Mouse (Mus musculus) hindbrain, embryonic 11.5 days (tissue): ENCODE measurements around the gene Nfib. TPM values are rescaled to one million over a fixed set of nuclear protein-coding genes. Genes with fewer than 3 reads are reported as not detected.

ENCODE experiments used
- ATAC-seq: fragments of 200-750 bp; cut with Nextera tagmentation; 2 replicates; pipeline ENCODE4 v1.8.0; 2017; ENCODE audit warnings: mild to moderate bottlenecking, moderate TSS enrichment, moderate library complexity; ENCODE audit not compliant: low FRiP score
- DNase-seq: peaks from one replicate; pipeline ENCODE4 v3.0.0-alpha.2; 2015; ENCODE audit warnings: low spot score
- H3K27ac ChIP-seq: fragments of 300-500 bp; sonication (generic); 2 replicates; pipeline ENCODE4 v1.5.1; 2014; ENCODE audit warnings: mild to moderate bottlenecking, low read depth, low read length
- H3K27me3 ChIP-seq: fragments of 300-500 bp; sonication (generic); 2 replicates; pipeline ENCODE4 v1.6.1; 2014; ENCODE audit warnings: mild to moderate bottlenecking, low read length, moderate library complexity, mixed read lengths; ENCODE audit not compliant: control insufficient read depth, insufficient read depth
- H3K36me3 ChIP-seq: fragments of 300-500 bp; sonication (generic); 2 replicates; pipeline ENCODE4 v1.6.1; 2014; ENCODE audit warnings: mild to moderate bottlenecking, low read length, moderate library complexity, mixed read lengths; ENCODE audit not compliant: control insufficient read depth, insufficient read depth
- H3K4me1 ChIP-seq: fragments of 300-500 bp; sonication (generic); replicated peaks from 2 replicates; pipeline ENCODE4 v1.6.1; 2014; ENCODE audit warnings: low read length, mixed read lengths; ENCODE audit not compliant: control insufficient read depth, insufficient read depth
- H3K4me2 ChIP-seq: fragments of 300-500 bp; sonication (generic); replicated peaks from 2 replicates; pipeline ENCODE4 v1.6.1; 2014; ENCODE audit warnings: mild to moderate bottlenecking, low read depth, low read length
- H3K4me3 ChIP-seq: fragments of 300-500 bp; sonication (generic); 2 replicates; pipeline ENCODE4 v1.5.1; 2014; ENCODE audit warnings: low read depth, low read length
- H3K9ac ChIP-seq: fragments of 300-500 bp; sonication (generic); 2 replicates; pipeline ENCODE4 v1.6.1; 2014; ENCODE audit warnings: low read depth, low read length
- H3K9me3 ChIP-seq: fragments of 300-500 bp; sonication (generic); 2 replicates; pipeline ENCODE4 v1.6.1; 2016; ENCODE audit warnings: low read length; ENCODE audit not compliant: control insufficient read depth
- WGBS: fragments of 180-500 bp; shearing (Covaris S2); extraction: QIAGEN DNeasy Blood & Tissue Kit; methylation state at CpG from one replicate; pipeline ENCODE4 v1.1.7; 2014; 5-methylcytosine and 5-hydroxymethylcytosine counted together
- polyA plus RNA-seq: library from polyadenylated mRNA; unstranded; fragments of >200 nt; fragmentation: Nextera tagmentation; extraction: Ambion mirVana; gene quantifications from 2 replicates; pipeline ENCODE4 v1.2.1, GENCODE M21; 2014

Gene Nfib
- polyA plus RNA-seq, 1 experiment from 2014 or later: 38.6 TPM

DNA sequence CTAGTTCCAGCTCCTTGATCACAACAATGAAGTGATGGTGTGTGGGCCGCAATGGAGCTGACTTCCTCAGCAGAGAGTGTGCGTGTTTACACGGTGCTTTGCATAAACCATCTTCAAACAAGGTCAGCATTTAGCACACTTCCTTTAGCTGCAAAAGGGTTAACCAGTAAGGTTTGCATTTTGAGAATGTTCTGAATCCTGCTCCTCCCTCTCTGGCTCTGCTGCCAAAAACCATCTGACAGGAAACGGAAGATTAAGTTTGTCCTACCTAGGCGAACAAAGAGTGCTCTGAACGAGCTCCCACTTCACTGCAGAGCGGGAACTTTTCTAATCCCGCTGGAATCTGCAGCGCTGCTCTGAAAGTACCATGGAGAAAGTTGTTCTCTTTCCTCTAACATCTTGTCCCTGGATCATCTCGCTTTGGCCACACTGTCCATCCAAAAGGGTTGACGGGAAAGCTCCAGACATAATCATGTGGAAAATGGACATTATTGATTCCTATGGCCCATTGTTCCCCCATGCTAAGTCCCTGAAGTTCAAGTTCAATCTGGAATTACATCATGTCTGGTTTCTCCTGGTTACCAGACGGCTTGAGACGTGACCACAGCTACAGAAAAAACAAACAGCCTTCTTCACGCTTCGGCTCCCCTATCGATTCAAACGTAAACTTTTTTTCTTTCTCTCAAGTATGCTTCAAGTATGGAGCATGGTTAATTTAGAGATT lies 401.2 kb downstream of the Nfib start:
- DNase-seq: peak; percentile 78
- no peaks in the 10 kb centered on the region for H3K27me3 ChIP-seq
- H3K4me3 ChIP-seq: no peak overlapping the region
- H3K4me1 ChIP-seq: peaks cover 4% of the 10 kb centered on the region; the same call in 1 of the 2 replicates
- no peak overlapping the region; the same call in 1 of the 2 replicates for H3K4me2 ChIP-seq
- ATAC-seq: peak; percentile 85
- WGBS: 12% methylated on average over 17 of the region's 17 CpGs
- no peaks in the 10 kb centered on the region for H3K36me3 ChIP-seq
- H3K9ac ChIP-seq: 0 out of 2 replicates have a peak overlapping the region, but pooled peaks have one; percentile 27
- H3K9me3 ChIP-seq: no peaks in the 10 kb centered on the region
- H3K27ac ChIP-seq: peak overlapping the region; percentile 92

DNA sequence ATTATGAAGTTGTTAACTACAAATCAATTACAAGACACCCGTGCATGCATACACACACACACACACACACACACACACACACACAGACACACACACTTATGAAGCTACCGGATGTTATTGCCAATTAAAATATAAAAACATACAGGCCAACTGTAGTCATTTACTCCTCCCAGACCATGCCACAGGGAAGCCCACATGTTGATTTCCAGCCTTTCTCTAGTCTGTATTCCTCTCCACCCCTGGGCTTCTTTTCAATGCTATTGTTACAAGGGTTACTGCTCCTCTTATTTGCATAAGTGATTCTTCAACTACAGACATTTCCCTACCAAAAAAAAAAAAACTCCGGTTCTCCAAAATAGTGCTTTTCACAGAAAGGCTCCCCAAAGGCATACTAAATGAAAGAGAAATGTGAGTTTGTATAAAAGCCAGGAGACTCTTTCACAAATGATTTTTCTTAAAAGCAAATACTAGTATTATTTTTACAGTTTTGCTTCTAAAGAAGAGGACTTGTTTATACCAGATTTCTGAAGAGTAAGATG lies 402.1 kb downstream of the Nfib start:
- H3K4me2 ChIP-seq: no peak overlapping the region
- H3K9ac ChIP-seq: no peak overlapping the region
- H3K27ac ChIP-seq: peak overlapping the region; percentile 92
- ATAC-seq: peak; percentile 77; the same call in 1 of the 2 replicates
- no peak overlapping the region for H3K4me3 ChIP-seq
- H3K36me3 ChIP-seq: no peaks in the 10 kb centered on the region
- no peaks in the 10 kb centered on the region for H3K9me3 ChIP-seq
- peaks cover 4% of the 10 kb centered on the region; the same call in 1 of the 2 replicates for H3K4me1 ChIP-seq
- 50% methylated on average over 3 of the region's 3 CpGs for WGBS
- DNase-seq: no peak
- H3K27me3 ChIP-seq: no peaks in the 10 kb centered on the region

DNA sequence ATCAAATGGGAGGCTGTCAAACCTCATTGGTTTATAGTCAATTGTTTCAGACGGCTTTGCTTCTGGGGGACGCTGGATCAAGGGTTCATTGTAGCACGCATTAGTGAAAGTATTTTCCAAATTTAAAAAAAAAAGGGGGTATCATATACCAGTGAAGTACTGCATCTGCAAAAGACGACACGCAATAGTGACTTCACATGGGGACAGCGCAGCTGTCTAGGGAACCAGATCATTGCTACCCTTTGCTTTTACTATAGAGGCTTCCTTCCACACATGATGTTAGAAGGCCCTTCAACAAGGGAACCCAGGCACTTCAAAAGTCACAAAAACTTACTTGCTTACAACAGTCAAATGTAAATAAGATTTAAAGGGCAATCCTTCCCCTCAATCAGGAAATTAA lies 402.6 kb downstream of the Nfib start:
- Histone ChIP-seq H3K27me3 (no peaks in the 10 kb centered on the region), H3K4me2 (no peak overlapping the region), H3K27ac (0 out of 2 replicates have a peak overlapping the region, but pooled peaks have one; percentile 20), H3K4me1 (peaks cover 4% of the 10 kb centered on the region; the same call in 1 of the 2 replicates), H3K36me3 (no peaks in the 10 kb centered on the region), H3K4me3 (no peak overlapping the region), H3K9ac (no peak overlapping the region), H3K9me3 (no peaks in the 10 kb centered on the region)
- WGBS: 77% methylated on average over 6 of the region's 6 CpGs
- no peak for ATAC-seq
- no peak for DNase-seq

DNA sequence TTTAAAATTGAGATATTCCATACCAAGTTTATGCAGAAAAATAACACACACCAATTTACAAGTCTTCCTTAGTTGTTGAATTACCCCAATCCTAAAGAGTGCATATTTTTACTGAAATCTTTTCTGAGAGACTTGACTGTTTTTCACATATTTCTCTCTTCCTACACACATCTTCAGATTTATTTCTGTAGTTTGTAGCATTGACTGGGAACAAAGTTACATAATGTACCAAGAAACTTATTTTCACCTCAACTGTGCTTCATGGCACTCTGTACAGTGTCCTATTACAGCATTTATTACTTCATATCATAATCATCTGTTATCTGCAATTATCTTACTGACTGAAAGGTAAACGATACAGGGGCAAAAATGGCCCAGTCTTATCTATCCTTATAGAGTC lies 406.9 kb downstream of the Nfib start:
- H3K4me3 ChIP-seq: no peak overlapping the region
- H3K36me3 ChIP-seq: no peaks in the 10 kb centered on the region
- 0 out of 2 replicates have a peak, but pooled peaks cover 2% of the 10 kb centered on the region for H3K4me1 ChIP-seq
- no peak overlapping the region for H3K4me2 ChIP-seq
- no peak for DNase-seq
- H3K27ac ChIP-seq: no peak overlapping the region
- ATAC-seq: no peak
- H3K27me3 ChIP-seq: no peaks in the 10 kb centered on the region
- WGBS: 84% methylated on average over 1 of the region's 1 CpGs
- no peak overlapping the region for H3K9ac ChIP-seq
- no peaks in the 10 kb centered on the region for H3K9me3 ChIP-seq

DNA sequence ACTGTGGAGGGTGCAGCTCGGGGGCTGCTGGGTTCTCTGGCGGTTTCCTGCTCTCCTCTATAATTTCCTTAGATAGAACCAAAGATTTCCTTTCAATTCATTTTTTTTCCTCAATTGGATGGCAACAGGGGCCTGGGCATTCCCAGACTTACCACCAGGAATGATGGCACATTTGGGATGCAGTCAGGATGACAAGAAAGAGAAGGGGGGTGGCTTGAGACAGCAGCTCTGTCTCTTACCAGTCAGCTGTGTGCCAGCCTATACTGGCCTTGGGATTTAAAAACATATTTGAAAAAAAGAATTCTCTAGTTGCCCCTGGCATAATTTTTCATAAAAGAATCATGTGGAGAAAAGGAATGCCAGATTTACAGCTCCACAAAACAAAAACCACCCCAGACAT lies 408.0 kb downstream of the Nfib start:
- ATAC-seq: no peak
- no peaks in the 10 kb centered on the region for H3K9me3 ChIP-seq
- peaks cover 5% of the 10 kb centered on the region; the same call in 1 of the 2 replicates for H3K4me1 ChIP-seq
- WGBS: 87% methylated on average over 2 of the region's 2 CpGs
- no peak overlapping the region for H3K4me2 ChIP-seq
- H3K4me3 ChIP-seq: no peak overlapping the region
- H3K27ac ChIP-seq: no peak overlapping the region
- H3K36me3 ChIP-seq: no peaks in the 10 kb centered on the region
- H3K9ac ChIP-seq: no peak overlapping the region
- DNase-seq: no peak
- H3K27me3 ChIP-seq: no peaks in the 10 kb centered on the region

DNA sequence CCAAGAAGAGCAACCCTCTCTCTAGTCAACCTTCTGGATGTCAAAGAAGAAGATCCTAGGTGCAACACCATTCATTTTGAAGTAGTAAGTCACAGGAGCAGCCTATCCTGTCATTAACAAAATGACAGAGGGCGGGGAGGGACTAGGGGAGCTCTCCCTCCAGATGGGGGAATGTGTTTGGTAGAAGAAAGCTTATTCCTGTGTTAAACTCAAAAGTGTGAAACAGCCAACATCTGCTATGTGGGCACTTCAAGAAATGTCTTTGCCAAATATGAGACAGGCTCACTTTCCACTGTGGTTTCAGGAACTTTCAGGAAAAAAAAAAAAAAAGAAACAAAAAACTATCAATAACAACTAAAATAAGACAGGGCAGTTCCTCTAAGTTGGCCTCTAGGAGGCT lies 411.5 kb downstream of the Nfib start:
- Histone ChIP-seq H3K27me3 (no peaks in the 10 kb centered on the region), H3K36me3 (no peaks in the 10 kb centered on the region), H3K4me3 (no peak overlapping the region), H3K27ac (no peak overlapping the region), H3K9ac (no peak overlapping the region), H3K4me1 (peaks cover 7% of the 10 kb centered on the region; the same call in 1 of the 2 replicates), H3K4me2 (no peak overlapping the region), H3K9me3 (no peaks in the 10 kb centered on the region)
- DNase-seq: no peak
- WGBS: 47% methylated on average over 1 of the region's 1 CpGs
- no peak for ATAC-seq

DNA sequence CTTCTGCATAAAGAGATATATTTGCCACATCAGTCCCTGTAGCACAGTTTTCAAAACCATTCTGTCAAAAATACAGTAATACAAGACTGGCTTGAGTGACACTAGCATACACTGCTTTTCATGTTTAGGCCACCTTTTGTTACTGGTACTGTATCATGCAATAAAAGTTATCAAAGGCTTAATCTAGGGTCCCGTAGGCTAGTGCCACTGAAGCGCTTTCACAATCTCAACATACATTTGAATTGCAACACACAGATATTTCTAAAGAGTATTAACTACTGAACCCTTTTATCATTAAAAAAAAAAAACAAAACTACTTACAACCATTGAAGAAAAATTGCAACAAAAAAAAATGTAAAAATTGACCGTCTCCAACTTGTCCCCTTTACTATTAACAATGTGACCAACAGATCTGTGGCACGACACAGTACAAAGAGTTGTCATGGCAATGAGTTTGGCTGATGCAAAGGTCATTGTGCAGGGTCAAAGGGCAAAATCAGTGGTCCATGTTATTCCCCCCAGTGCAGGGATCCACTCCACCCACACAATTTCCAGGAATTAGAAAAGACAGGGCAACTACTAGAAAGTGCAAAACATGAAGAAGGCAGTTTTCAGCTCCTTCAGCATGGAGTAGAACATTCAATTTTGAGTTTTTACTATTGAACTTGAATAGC lies 414.2 kb downstream of the Nfib start:
- WGBS: 28% methylated on average over 4 of the region's 4 CpGs

DNA sequence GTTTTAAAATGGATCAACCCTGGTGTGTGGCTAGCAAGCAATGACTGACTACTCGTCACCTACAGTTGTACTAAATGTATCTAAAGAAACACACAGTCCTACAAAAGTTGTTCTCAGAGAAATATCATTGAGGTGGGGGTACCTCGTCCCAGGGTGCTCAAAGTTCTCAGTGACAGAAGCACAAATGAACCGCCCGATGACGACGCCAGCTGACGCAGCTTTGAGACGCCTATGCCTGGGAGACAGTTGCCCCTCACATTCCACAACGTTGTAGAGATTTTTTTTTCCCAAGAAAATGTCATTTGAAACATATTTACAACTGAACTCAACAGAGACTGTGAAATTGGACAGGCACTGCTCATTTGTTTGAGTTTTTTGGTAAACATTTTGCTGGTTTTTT lies 414.9 kb downstream of the Nfib start:
- Histone ChIP-seq H3K4me1 (peaks cover 7% of the 10 kb centered on the region; the same call in 1 of the 2 replicates), H3K4me2 (no peak overlapping the region), H3K4me3 (no peak overlapping the region), H3K27ac (no peak overlapping the region), H3K9me3 (no peaks in the 10 kb centered on the region), H3K9ac (no peak overlapping the region), H3K36me3 (no peaks in the 10 kb centered on the region), H3K27me3 (0 out of 2 replicates have a peak, but pooled peaks cover 2% of the 10 kb centered on the region)
- 56% methylated on average over 9 of the region's 9 CpGs for WGBS
- no peak for DNase-seq
- no peak for ATAC-seq

More for the DNA sequence above, 414.2 kb downstream of the Nfib start:
- Histone ChIP-seq H3K4me2 (no peak overlapping the region), H3K4me1 (peaks cover 7% of the 10 kb centered on the region; the same call in 1 of the 2 replicates), H3K36me3 (no peaks in the 10 kb centered on the region), H3K27ac (no peak overlapping the region), H3K4me3 (no peak overlapping the region), H3K9me3 (no peaks in the 10 kb centered on the region), H3K9ac (no peak overlapping the region), H3K27me3 (0 out of 2 replicates have a peak, but pooled peaks cover 2% of the 10 kb centered on the region)
- DNase-seq (peak; percentile 45), ATAC-seq (peak; percentile 62; the same call in 1 of the 2 replicates)
